Mouse (Mus musculus): ENCODE results near the gene Klk1b5. TPM values are rescaled to one million over a fixed set of nuclear protein-coding genes. Genes with fewer than 3 reads are reported as not detected.

Klk1b5 gene
- polyA plus RNA-seq, 1 experiment from 2014 or later, result not detected

- WGBS, result 66% methylated on average over 4 of the region's 4 CpGs
- no peak within 1 kb of the TSS for H3K27ac ChIP-seq (replicated peaks)
- peaks cover 11% of the 10 kb centered on the region for H3K4me1 ChIP-seq
- no peak within 1 kb of the TSS for H3K4me3 ChIP-seq
- peaks cover 20% of the 10 kb centered on the region for H3K36me3 ChIP-seq
- no peak within 1 kb of the TSS for H3K4me2 ChIP-seq
- no peaks in the 10 kb centered on the region for H3K9me3 ChIP-seq
- no peak for ATAC-seq (ENCODE audit: extremely low read depth, insufficient number of reproducible peaks, low FRiP score, low TSS enrichment)
- H3K9ac ChIP-seq, result no peak within 1 kb of the TSS
- H3K27me3 ChIP-seq (replicated peaks), result peaks cover 19% of the 10 kb centered on the region
Measured at GRCm38 (mm10) chr7:44257278-44257677, 41.5 kb downstream of the Klk1b5 start, which contains the start of gene Acp4. Gene Acp4, minus strand, starts transcription at chr7:44257378.

GRCm38 (mm10) chr7:44260410-44260809 lies 44.7 kb downstream of the Klk1b5 start:
- WGBS, result 71% methylated on average over 6 of the region's 6 CpGs
- peaks cover 45% of the 10 kb centered on the region for H3K27me3 ChIP-seq (replicated peaks)
- H3K9ac ChIP-seq, result no peak overlapping the region
- no peak overlapping the region for H3K4me2 ChIP-seq
- peaks cover 3% of the 10 kb centered on the region; the same call in 1 of the 2 replicates for H3K36me3 ChIP-seq
- H3K27ac ChIP-seq (replicated peaks), result no peak overlapping the region
- no peak overlapping the region for H3K4me3 ChIP-seq
- ATAC-seq (ENCODE audit: extremely low read depth, insufficient number of reproducible peaks, low FRiP score, low TSS enrichment), result no peak
- H3K4me1 ChIP-seq, result no peaks in the 10 kb centered on the region
- no peaks in the 10 kb centered on the region for H3K9me3 ChIP-seq

DNA sequence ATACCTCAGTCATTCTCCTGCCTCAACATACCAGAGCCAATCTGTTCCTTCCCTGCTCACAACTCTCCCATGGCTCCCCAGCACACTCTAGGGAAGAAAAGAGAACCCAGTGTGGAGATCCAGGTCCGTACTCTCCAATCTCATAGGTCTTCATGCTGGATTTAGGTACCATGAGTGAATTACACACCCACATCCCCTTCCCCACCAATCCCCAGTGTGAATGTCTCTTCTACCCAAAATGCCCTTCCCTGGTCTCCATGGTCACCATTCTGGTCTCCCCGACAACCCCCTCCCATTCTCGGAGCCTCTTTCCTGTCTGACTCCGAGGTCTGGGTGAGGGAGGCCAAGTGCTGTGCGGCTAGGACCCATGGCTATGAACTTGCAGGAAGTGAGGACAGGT lies 45.4 kb downstream of the Klk1b5 start, which contains the start of gene Gm15517:
Gm15517 (plus strand) TSS at position 301 of the 400 bp plus-strand sequence.
- peaks cover 50% of the 10 kb centered on the region for H3K27me3 ChIP-seq (replicated peaks)
- 51% methylated on average over 5 of the region's 5 CpGs for WGBS
- no peak for ATAC-seq (ENCODE audit: extremely low read depth, insufficient number of reproducible peaks, low FRiP score, low TSS enrichment)
- H3K4me2 ChIP-seq, result no peak within 1 kb of the TSS
- H3K27ac ChIP-seq (replicated peaks), result no peak within 1 kb of the TSS
- no peak within 1 kb of the TSS for H3K4me3 ChIP-seq
- H3K9me3 ChIP-seq, result no peaks in the 10 kb centered on the region
- no peaks in the 10 kb centered on the region for H3K4me1 ChIP-seq
- H3K36me3 ChIP-seq, result peaks cover 3% of the 10 kb centered on the region; the same call in 1 of the 2 replicates
- no peak within 1 kb of the TSS for H3K9ac ChIP-seq

DNA sequence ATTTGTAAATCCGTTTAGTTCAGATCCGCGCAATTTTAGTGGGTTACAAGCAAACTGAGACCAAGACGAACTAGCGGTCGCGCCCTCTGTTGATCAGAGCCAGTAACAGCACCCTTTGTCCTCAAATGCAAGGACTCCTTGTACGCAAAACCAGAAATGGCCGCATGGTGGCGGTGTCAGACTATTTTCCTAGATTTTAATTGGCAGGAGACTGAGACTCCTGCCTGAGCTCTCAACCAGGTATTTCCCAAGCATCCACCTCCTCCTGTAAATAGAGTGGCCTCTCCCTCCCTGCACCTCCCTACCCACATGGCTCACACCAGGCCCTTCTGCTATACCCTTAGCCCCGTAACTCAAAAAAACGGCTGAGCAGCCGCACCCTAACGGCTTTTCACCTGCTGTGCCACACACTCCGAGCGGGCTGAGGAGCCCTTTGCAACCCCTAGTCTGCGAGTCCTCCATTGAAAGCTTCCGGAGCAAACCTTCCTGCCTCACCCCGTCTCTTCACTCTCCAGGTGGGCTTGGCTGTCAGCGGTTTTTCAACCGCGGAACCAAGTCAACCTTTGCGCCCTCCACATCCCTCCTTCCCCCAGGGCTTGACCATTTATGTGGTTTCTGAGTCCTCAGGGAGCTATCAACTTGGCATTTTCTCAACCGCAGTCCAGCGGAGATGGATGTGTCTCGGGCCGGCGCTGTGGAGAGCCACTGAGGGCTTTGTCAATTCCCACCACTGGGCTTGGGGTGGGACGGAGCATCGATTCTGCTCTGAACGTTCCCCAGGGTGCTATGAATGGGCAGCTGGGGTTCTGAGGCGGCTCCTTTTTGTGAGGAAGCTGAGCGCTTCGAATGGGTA lies 47.3 kb downstream of the Klk1b5 start:
- peaks cover 65% of the 10 kb centered on the region for H3K27me3 ChIP-seq (replicated peaks)
- no peaks in the 10 kb centered on the region for H3K4me1 ChIP-seq
- no peak overlapping the region for H3K27ac ChIP-seq (replicated peaks)
- no peaks in the 10 kb centered on the region for H3K9me3 ChIP-seq
- no peaks in the 10 kb centered on the region for H3K36me3 ChIP-seq
- no peak for ATAC-seq (ENCODE audit: extremely low read depth, insufficient number of reproducible peaks, low FRiP score, low TSS enrichment)
- H3K9ac ChIP-seq, result no peak overlapping the region; the same call in 1 of the 2 replicates
- 4% methylated on average over 34 of the region's 34 CpGs for WGBS
- H3K4me3 ChIP-seq, result peak overlapping the region; percentile 13; the same call in 1 of the 2 replicates
- H3K4me2 ChIP-seq, result peak overlapping the region; percentile 51

- H3K4me3 ChIP-seq, result no peak overlapping the region
- no peak overlapping the region for H3K27ac ChIP-seq (replicated peaks)
- H3K4me1 ChIP-seq, result no peaks in the 10 kb centered on the region
- no peak for ATAC-seq (ENCODE audit: extremely low read depth, insufficient number of reproducible peaks, low FRiP score, low TSS enrichment)
- peaks cover 61% of the 10 kb centered on the region for H3K27me3 ChIP-seq (replicated peaks)
- H3K4me2 ChIP-seq, result no peak overlapping the region
- 68% methylated on average over 11 of the region's 11 CpGs for WGBS
- H3K9ac ChIP-seq, result no peak overlapping the region
- H3K9me3 ChIP-seq, result no peaks in the 10 kb centered on the region
- H3K36me3 ChIP-seq, result no peaks in the 10 kb centered on the region
Measured at GRCm38 (mm10) chr7:44268117-44268516, 52.4 kb downstream of the Klk1b5 start.

GRCm38 (mm10) chr7:44269397-44269796 lies 53.7 kb downstream of the Klk1b5 start:
- Histone ChIP-seq H3K9me3 (no peaks in the 10 kb centered on the region), H3K4me3 (no peak overlapping the region), H3K9ac (no peak overlapping the region), H3K36me3 (no peaks in the 10 kb centered on the region), H3K4me2 (no peak overlapping the region), H3K4me1 (no peaks in the 10 kb centered on the region), H3K27me3 (replicated peaks) (peaks cover 61% of the 10 kb centered on the region), H3K27ac (replicated peaks) (no peak overlapping the region)
- no peak for ATAC-seq (ENCODE audit: extremely low read depth, insufficient number of reproducible peaks, low FRiP score, low TSS enrichment)
- WGBS, result 77% methylated on average over 2 of the region's 2 CpGs

Other genes starting within 250 kb of the Klk1b5 start
- gene Klk1b1, start 249.2 kb upstream of the Klk1b5 start, polyA plus RNA-seq (2015; fragmentation: Nextera tagmentation; extraction: Ambion mirVana), result not detected in 2 replicates
- gene Klk1b9, start 239.9 kb upstream of the Klk1b5 start, polyA plus RNA-seq (2015; fragmentation: Nextera tagmentation; extraction: Ambion mirVana), result not detected in 2 replicates
- not detected in 2 replicates for gene Klk1b11, start 220.1 kb upstream of the Klk1b5 start, polyA plus RNA-seq (2015; fragmentation: Nextera tagmentation; extraction: Ambion mirVana)
- gene Klk1b26, start 203.8 kb upstream of the Klk1b5 start, polyA plus RNA-seq (2015; fragmentation: Nextera tagmentation; extraction: Ambion mirVana), result not detected in 2 replicates
- gene Klk1b27, start 163.7 kb upstream of the Klk1b5 start, polyA plus RNA-seq (2015; fragmentation: Nextera tagmentation; extraction: Ambion mirVana), result not detected in 2 replicates
- not detected in 2 replicates for gene Klk1b21, start 113.6 kb upstream of the Klk1b5 start, polyA plus RNA-seq (2015; fragmentation: Nextera tagmentation; extraction: Ambion mirVana)
- gene Klk1b22, start 103.3 kb upstream of the Klk1b5 start, polyA plus RNA-seq (2015; fragmentation: Nextera tagmentation; extraction: Ambion mirVana), result not detected in 2 replicates
- gene Klk1b16, start 79.2 kb upstream of the Klk1b5 start, polyA plus RNA-seq (2015; fragmentation: Nextera tagmentation; extraction: Ambion mirVana), result not detected in 2 replicates
- not detected in 2 replicates for gene Klk1b24, start 27.7 kb upstream of the Klk1b5 start, polyA plus RNA-seq (2015; fragmentation: Nextera tagmentation; extraction: Ambion mirVana)
- not detected in 2 replicates for gene Klk1b3, start 17.8 kb upstream of the Klk1b5 start, polyA plus RNA-seq (2015; fragmentation: Nextera tagmentation; extraction: Ambion mirVana)
- gene Klk1b4, start 8.5 kb upstream of the Klk1b5 start, polyA plus RNA-seq (2015; fragmentation: Nextera tagmentation; extraction: Ambion mirVana), result not detected in 2 replicates
- not detected in 2 replicates for gene Klk1, start 9.4 kb downstream of the Klk1b5 start, polyA plus RNA-seq (2015; fragmentation: Nextera tagmentation; extraction: Ambion mirVana)
- gene Gm36864, start 20.2 kb downstream of the Klk1b5 start, polyA plus RNA-seq (2015; fragmentation: Nextera tagmentation; extraction: Ambion mirVana), result 0.09 TPM in 1 of 2 replicates, not detected in the other
- gene 1700028J19Rik, start 30.8 kb downstream of the Klk1b5 start, polyA plus RNA-seq (2015; fragmentation: Nextera tagmentation; extraction: Ambion mirVana), result 0.79 and 0.93 TPM in 2 replicates
- 85.1 and 87.1 TPM in 2 replicates for gene 2410002F23Rik, start 30.8 kb downstream of the Klk1b5 start, polyA plus RNA-seq (2015; fragmentation: Nextera tagmentation; extraction: Ambion mirVana)
- gene Acp4, start 41.4 kb downstream of the Klk1b5 start, polyA plus RNA-seq (2015; fragmentation: Nextera tagmentation; extraction: Ambion mirVana), result not detected in 2 replicates
- gene Gm15517, start 45.5 kb downstream of the Klk1b5 start, polyA plus RNA-seq (2015; fragmentation: Nextera tagmentation; extraction: Ambion mirVana), result not detected in 2 replicates
- gene Clec11a, start 91.0 kb downstream of the Klk1b5 start, polyA plus RNA-seq (2015; fragmentation: Nextera tagmentation; extraction: Ambion mirVana), result 0.67 and 0.71 TPM in 2 replicates
- 0.62 and 0.80 TPM in 2 replicates for gene Shank1, start 94.3 kb downstream of the Klk1b5 start, polyA plus RNA-seq (2015; fragmentation: Nextera tagmentation; extraction: Ambion mirVana)
- gene Syt3, start 168.2 kb downstream of the Klk1b5 start, polyA plus RNA-seq (2015; fragmentation: Nextera tagmentation; extraction: Ambion mirVana), result 0.53 and 0.62 TPM in 2 replicates
- 0.35 and 0.45 TPM in 2 replicates for gene 1700008O03Rik, start 169.9 kb downstream of the Klk1b5 start, polyA plus RNA-seq (2015; fragmentation: Nextera tagmentation; extraction: Ambion mirVana)
- gene Lrrc4b, start 213.1 kb downstream of the Klk1b5 start, polyA plus RNA-seq (2015; fragmentation: Nextera tagmentation; extraction: Ambion mirVana), result 1.6 and 1.7 TPM in 2 replicates
- gene Aspdh, start 249.4 kb downstream of the Klk1b5 start, polyA plus RNA-seq (2015; fragmentation: Nextera tagmentation; extraction: Ambion mirVana), result 0.70 and 1.4 TPM in 2 replicates